Mouse (Mus musculus): ENCODE data around the gene Elovl7. TPM values are rescaled to one million over a fixed set of nuclear protein-coding genes. Genes with fewer than 3 reads are reported as not detected.

Elovl7 gene
- total RNA-seq, 2 experiments from 2014 or later: 3.9 to 6.9 TPM

Other genes starting within 250 kb of the Elovl7 start
- gene Smim15, start 170.0 kb upstream of the Elovl7 start, total RNA-seq (2015): 72.6 and 76.1 TPM in 2 replicates
- 162 and 166 TPM in 2 replicates for gene Smim15, start 170.0 kb upstream of the Elovl7 start, total RNA-seq (2017)
- gene Ndufaf2, start 55.8 kb upstream of the Elovl7 start, total RNA-seq (2015): 13.9 and 14.9 TPM in 2 replicates
- gene Ndufaf2, start 55.8 kb upstream of the Elovl7 start, total RNA-seq (2017): 21.3 and 23.1 TPM in 2 replicates
- 6.0 and 6.7 TPM in 2 replicates for gene Ercc8, start 55.7 kb upstream of the Elovl7 start, total RNA-seq (2015)
- 7.1 and 8.7 TPM in 2 replicates for gene Ercc8, start 55.7 kb upstream of the Elovl7 start, total RNA-seq (2017)
- gene Depdc1b, start 101.9 kb downstream of the Elovl7 start, total RNA-seq (2015): 38.3 and 42.7 TPM in 2 replicates
- 29.6 and 34.7 TPM in 2 replicates for gene Depdc1b, start 101.9 kb downstream of the Elovl7 start, total RNA-seq (2017)
- gene Pde4d, start 235.5 kb downstream of the Elovl7 start, total RNA-seq (2015): 5.2 and 5.3 TPM in 2 replicates
- gene Pde4d, start 235.5 kb downstream of the Elovl7 start, total RNA-seq (2017): 4.4 and 7.3 TPM in 2 replicates